Mouse (Mus musculus): ENCODE measurements around the gene Cit.

DNA sequence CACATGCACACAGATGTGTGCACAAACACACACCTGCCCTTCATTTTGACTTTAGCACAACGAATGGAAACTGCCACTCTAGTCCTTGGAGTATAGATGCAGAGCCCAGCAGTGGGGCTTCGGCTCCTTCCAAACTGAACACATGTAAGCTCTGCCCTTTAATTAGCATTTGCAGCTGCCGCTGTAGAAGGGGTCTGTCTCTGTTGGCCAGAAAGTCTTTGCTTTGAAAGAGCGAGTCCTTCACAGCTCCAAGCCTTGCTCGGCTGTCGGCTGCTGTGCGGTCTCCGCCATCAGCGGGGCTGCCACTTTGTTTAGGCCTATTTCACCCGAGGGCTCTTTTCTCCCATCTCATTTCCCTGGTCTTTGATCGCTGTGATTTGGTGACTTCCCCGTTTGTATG, 23.5 kb downstream of the Cit start:
- no peak for TF ChIP-seq CTCF (IDR thresholded peaks at IDR 0.05; ENCODE audit: borderline replicate concordance, insufficient read depth, low read depth, low read length)
- TF ChIP-seq POLR2A (IDR thresholded peaks at IDR 0.05; ENCODE audit: borderline replicate concordance, insufficient read depth, low read length), result no peak
